Mouse (Mus musculus) kidney, embryonic 14.5 days (tissue): Measurements from ENCODE around the gene Mrpl18. TPM values are rescaled to one million over a fixed set of nuclear protein-coding genes. Genes with fewer than 3 reads are reported as not detected.

ENCODE experiments used
- ATAC-seq: fragments of 200-750 bp; cut with Nextera tagmentation; 2 replicates; pipeline ENCODE4 v1.8.0; 2017; ENCODE audit warnings: moderate number of reproducible peaks, mild to moderate bottlenecking, moderate TSS enrichment, moderate library complexity; ENCODE audit not compliant: low FRiP score, low TSS enrichment
- H3K27ac ChIP-seq: fragments of 300-500 bp; sonication (generic); 2 replicates; pipeline ENCODE4 v1.5.1; 2014; ENCODE audit warnings: low read depth, mild to moderate bottlenecking, low read length, moderate library complexity, mixed read lengths
- H3K27me3 ChIP-seq: fragments of 300-500 bp; sonication (generic); 2 replicates; pipeline ENCODE4 v1.6.1; 2014; ENCODE audit warnings: mild to moderate bottlenecking, low read length; ENCODE audit not compliant: control insufficient read depth, insufficient read depth
- H3K36me3 ChIP-seq: fragments of 300-500 bp; sonication (generic); 2 replicates; pipeline ENCODE4 v1.6.1; 2014; ENCODE audit warnings: low read length, mixed read lengths; ENCODE audit not compliant: control insufficient read depth, insufficient read depth
- H3K4me1 ChIP-seq: fragments of 300-500 bp; sonication (generic); 2 replicates; pipeline ENCODE4 v1.6.1; 2014; ENCODE audit warnings: low read length, mixed read lengths; ENCODE audit not compliant: control insufficient read depth, insufficient read depth
- H3K4me2 ChIP-seq: fragments of 300-500 bp; sonication (generic); replicated peaks from 2 replicates; pipeline ENCODE4 v1.6.1; 2014; ENCODE audit warnings: low read depth, mild to moderate bottlenecking, low read length
- H3K4me3 ChIP-seq: fragments of 300-500 bp; sonication (generic); 2 replicates; pipeline ENCODE4 v1.5.1; 2014; ENCODE audit warnings: mild to moderate bottlenecking, low read length
- H3K9ac ChIP-seq: fragments of 300-500 bp; sonication (generic); 2 replicates; pipeline ENCODE4 v1.6.1; 2014; ENCODE audit warnings: low read depth, mild to moderate bottlenecking, low read length, moderate library complexity
- H3K9me3 ChIP-seq: fragments of 300-500 bp; sonication (generic); 2 replicates; pipeline ENCODE4 v1.6.1; 2016; ENCODE audit warnings: low read length; ENCODE audit not compliant: control insufficient read depth
- WGBS: fragments of 180-500 bp; shearing (Covaris S2); extraction: QIAGEN DNeasy Blood & Tissue Kit; methylation state at CpG from one replicate; pipeline ENCODE4 v1.1.7; 2014; 5-methylcytosine and 5-hydroxymethylcytosine counted together
- microRNA-seq: library from miRNA; unstranded; fragments of <30 nt; microRNA quantifications from one replicate; pipeline ENCODE4, GENCODE M21; 2016
- polyA plus RNA-seq: library from polyadenylated mRNA; unstranded; fragments of >200 nt; fragmentation: Nextera tagmentation; extraction: Ambion mirVana; gene quantifications from 2 replicates; pipeline ENCODE4 v1.2.1, GENCODE M21; 2014

Gene Mrpl18
- polyA plus RNA-seq, 1 experiment from 2014 or later, result 186 TPM

DNA sequence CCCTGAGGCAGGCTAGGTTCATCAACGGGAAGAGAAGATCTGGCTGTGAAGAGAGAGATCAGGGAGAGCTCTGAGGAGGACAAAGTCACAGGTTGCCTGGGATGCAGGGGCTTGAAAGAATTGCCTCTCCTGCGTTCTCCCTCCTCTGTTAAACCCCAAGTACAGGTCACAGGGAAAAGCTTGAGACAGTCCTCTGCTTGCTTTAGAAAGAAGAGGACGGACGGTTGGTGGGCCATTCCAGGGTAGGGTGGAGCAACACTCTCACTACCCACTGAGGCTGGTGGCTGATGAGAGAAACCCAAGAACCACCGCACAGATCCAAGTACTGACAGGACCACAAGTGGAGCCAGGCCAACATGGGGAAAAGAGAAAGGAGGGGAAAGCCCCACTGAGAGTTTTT lies 40.4 kb downstream of the Mrpl18 start, which contains the start of gene Mrgprh:
Gene Mrgprh (plus strand): TSS at position 301 of the 400 bp plus-strand sequence.
- H3K4me3 ChIP-seq, result no peak within 1 kb of the TSS
- ATAC-seq, result no peak
- no peak within 1 kb of the TSS for H3K4me2 ChIP-seq
- no peaks in the 10 kb centered on the region for H3K36me3 ChIP-seq
- 83% methylated on average over 5 of the region's 5 CpGs for WGBS
- no peaks in the 10 kb centered on the region; the same call in 1 of the 2 replicates for H3K27me3 ChIP-seq
- H3K4me1 ChIP-seq, result no peaks in the 10 kb centered on the region
- H3K9me3 ChIP-seq, result no peaks in the 10 kb centered on the region; the same call in 1 of the 2 replicates
- no peak within 1 kb of the TSS for H3K9ac ChIP-seq
- no peak within 1 kb of the TSS for H3K27ac ChIP-seq

GRCm38 (mm10) chr17:12872275-12873028 lies 43.7 kb downstream of the Mrpl18 start:
- WGBS, result 57% methylated on average over 16 of the region's 16 CpGs
- Histone ChIP-seq H3K36me3 (no peaks in the 10 kb centered on the region), H3K27me3 (no peaks in the 10 kb centered on the region), H3K27ac (no peak overlapping the region), H3K9me3 (no peaks in the 10 kb centered on the region; the same call in 1 of the 2 replicates), H3K4me3 (no peak overlapping the region), H3K4me1 (no peaks in the 10 kb centered on the region), H3K4me2 (no peak overlapping the region), H3K9ac (no peak overlapping the region)
- no peak for ATAC-seq

- H3K36me3 ChIP-seq, result no peaks in the 10 kb centered on the region
- no peak overlapping the region for H3K4me3 ChIP-seq
- no peak overlapping the region for H3K9ac ChIP-seq
- no peaks in the 10 kb centered on the region for H3K4me1 ChIP-seq
- no peak overlapping the region for H3K4me2 ChIP-seq
- H3K9me3 ChIP-seq, result no peaks in the 10 kb centered on the region
- 27% methylated on average over 4 of the region's 4 CpGs for WGBS
- ATAC-seq, result no peak
- no peaks in the 10 kb centered on the region for H3K27me3 ChIP-seq
- no peak overlapping the region for H3K27ac ChIP-seq
Observed at GRCm38 (mm10) chr17:12868640-12869039, 47.5 kb downstream of the Mrpl18 start.

GRCm38 (mm10) chr17:12868043-12868442 lies 48.1 kb downstream of the Mrpl18 start, which contains the start of gene Mas1:
Mas1 (minus strand) TSS chr17:12868143.
- ATAC-seq, result no peak

GRCm38 (mm10) chr17:12866853-12867252 lies 49.3 kb downstream of the Mrpl18 start:
- ATAC-seq, result no peak
- Histone ChIP-seq H3K27ac (no peak overlapping the region), H3K4me1 (no peaks in the 10 kb centered on the region), H3K9ac (no peak overlapping the region), H3K9me3 (no peaks in the 10 kb centered on the region), H3K36me3 (no peaks in the 10 kb centered on the region), H3K4me2 (no peak overlapping the region), H3K4me3 (no peak overlapping the region), H3K27me3 (no peaks in the 10 kb centered on the region)
- 89% methylated on average over 10 of the region's 10 CpGs for WGBS

More at GRCm38 (mm10) chr17:12868043-12868442, 48.1 kb downstream of the Mrpl18 start, which contains the start of gene Mas1:
- Histone ChIP-seq H3K9me3 (no peaks in the 10 kb centered on the region), H3K4me2 (no peak within 1 kb of the TSS), H3K36me3 (no peaks in the 10 kb centered on the region), H3K27me3 (no peaks in the 10 kb centered on the region), H3K4me3 (no peak within 1 kb of the TSS), H3K9ac (no peak within 1 kb of the TSS), H3K27ac (no peak within 1 kb of the TSS), H3K4me1 (no peaks in the 10 kb centered on the region)
- WGBS, result 57% methylated on average over 2 of the region's 2 CpGs

DNA sequence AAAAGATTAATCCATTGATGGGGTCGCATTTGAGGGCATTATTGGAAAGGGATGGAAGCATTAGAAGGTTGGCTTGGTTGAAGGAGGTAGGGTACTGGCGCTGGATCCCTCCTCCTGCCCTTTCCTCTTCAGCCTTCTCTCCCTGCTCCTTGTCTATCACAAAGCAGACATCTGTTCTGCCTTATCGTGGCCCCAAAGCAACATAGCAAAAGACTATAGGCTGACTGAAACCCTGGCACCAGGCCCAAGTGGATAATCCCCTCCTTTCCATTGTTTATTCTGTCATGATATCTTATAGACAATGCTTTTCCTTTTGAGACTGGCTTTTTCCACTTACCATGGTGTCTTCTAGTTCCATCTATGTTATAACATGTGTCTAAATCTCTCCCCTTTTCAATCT lies 50.7 kb downstream of the Mrpl18 start:
- no peaks in the 10 kb centered on the region for H3K36me3 ChIP-seq
- no peak overlapping the region for H3K9ac ChIP-seq
- WGBS, result 70% methylated on average over 3 of the region's 3 CpGs
- no peaks in the 10 kb centered on the region for H3K4me1 ChIP-seq
- H3K27me3 ChIP-seq, result no peaks in the 10 kb centered on the region
- no peak overlapping the region for H3K4me2 ChIP-seq
- no peaks in the 10 kb centered on the region for H3K9me3 ChIP-seq
- H3K4me3 ChIP-seq, result no peak overlapping the region
- no peak overlapping the region for H3K27ac ChIP-seq
- no peak for ATAC-seq

DNA sequence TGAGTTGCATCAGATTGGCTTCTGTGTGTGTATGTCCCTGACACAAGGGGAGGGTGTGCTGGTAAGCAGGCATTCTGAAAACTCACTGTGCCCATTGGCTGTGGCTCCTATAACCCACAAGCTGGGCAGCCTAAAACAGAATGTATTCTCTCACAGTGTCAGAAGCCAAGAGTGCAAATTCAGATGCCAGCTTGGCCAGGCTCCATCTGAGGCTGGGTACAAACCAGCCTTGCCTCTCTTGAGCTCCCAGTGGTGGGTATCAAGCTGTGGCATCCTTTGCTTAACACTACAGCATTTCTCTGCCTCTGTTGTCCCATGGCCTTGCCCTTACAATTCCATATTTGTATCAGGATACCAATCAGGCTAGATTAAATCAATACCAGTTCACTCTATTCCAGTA lies 52.0 kb downstream of the Mrpl18 start:
- Histone ChIP-seq H3K4me2 (no peak overlapping the region), H3K4me1 (no peaks in the 10 kb centered on the region), H3K27me3 (no peaks in the 10 kb centered on the region), H3K9ac (no peak overlapping the region), H3K9me3 (no peaks in the 10 kb centered on the region), H3K27ac (no peak overlapping the region), H3K36me3 (no peaks in the 10 kb centered on the region), H3K4me3 (no peak overlapping the region)
- ATAC-seq, result no peak

Small RNAs within 50 kb of the gene (microRNA-seq; reads per million reads assigned to microRNA genes)
- gene Gm24085, result not detected

Other genes starting within 250 kb of the Mrpl18 start
- 0.63 and 1.2 TPM in 2 replicates for gene Slc22a1, start 240.5 kb downstream of the Mrpl18 start, polyA plus RNA-seq
- gene Igf2r, start 146.7 kb downstream of the Mrpl18 start, polyA plus RNA-seq, result 20.7 and 37.8 TPM in 2 replicates
- 0.26 and 0.66 TPM in 2 replicates for gene Mas1, start 48.2 kb downstream of the Mrpl18 start, polyA plus RNA-seq
- not detected in 2 replicates for gene Mrgprh, start 40.3 kb downstream of the Mrpl18 start, polyA plus RNA-seq
- 1.3 and 1.7 TPM in 2 replicates for gene Pnldc1, start 6.1 kb downstream of the Mrpl18 start, polyA plus RNA-seq
- gene Tcp1, start 644 bp downstream of the Mrpl18 start, polyA plus RNA-seq, result 407 and 495 TPM in 2 replicates
- gene Acat3, start 24.3 kb upstream of the Mrpl18 start, polyA plus RNA-seq, result 0.61 and 0.76 TPM in 2 replicates
- 78.4 and 95.7 TPM in 2 replicates for gene Acat2, start 44.4 kb upstream of the Mrpl18 start, polyA plus RNA-seq
- gene Wtap, start 77.8 kb upstream of the Mrpl18 start, polyA plus RNA-seq, result 146 and 173 TPM in 2 replicates
- 139 and 144 TPM in 2 replicates for gene Sod2, start 90.5 kb upstream of the Mrpl18 start, polyA plus RNA-seq
- gene Gpr31b, start 136.0 kb upstream of the Mrpl18 start, polyA plus RNA-seq, result not detected in 2 replicates
- 0.23 TPM in 1 of 2 replicates, not detected in the other for gene Tcp10b, start 144.8 kb upstream of the Mrpl18 start, polyA plus RNA-seq
- gene Unc93a, start 215.5 kb upstream of the Mrpl18 start, polyA plus RNA-seq, result 0.21 TPM in 1 of 2 replicates, not detected in the other